Mouse (Mus musculus) left cerebral cortex, postnatal 25 days (tissue): ENCODE measurements around the gene Srcin1. TPM values are rescaled to one million over a fixed set of nuclear protein-coding genes. Genes with fewer than 3 reads are reported as not detected.

Experiments used
- DNase-seq, 2 experiments: peaks; one replicate each; pipeline ENCODE4 v3.0.0; 2022; ENCODE audit warnings: low spot score in 2 of 2, mixed read lengths in 1 of 2
- intact Hi-C: fragments of 180-260 bp; cut with DNase I; formaldehyde crosslinking; loops from one replicate; pipeline ENCODE4 v1.15.1; 2025
- total RNA-seq, 2 experiments: library from RNA; stranded (reverse); gene quantifications; 2 replicates each; pipeline ENCODE4 v1.2.3; 2021

Gene Srcin1
- total RNA-seq, 2 experiments from 2014 or later: 323 to 339 TPM

DNA sequence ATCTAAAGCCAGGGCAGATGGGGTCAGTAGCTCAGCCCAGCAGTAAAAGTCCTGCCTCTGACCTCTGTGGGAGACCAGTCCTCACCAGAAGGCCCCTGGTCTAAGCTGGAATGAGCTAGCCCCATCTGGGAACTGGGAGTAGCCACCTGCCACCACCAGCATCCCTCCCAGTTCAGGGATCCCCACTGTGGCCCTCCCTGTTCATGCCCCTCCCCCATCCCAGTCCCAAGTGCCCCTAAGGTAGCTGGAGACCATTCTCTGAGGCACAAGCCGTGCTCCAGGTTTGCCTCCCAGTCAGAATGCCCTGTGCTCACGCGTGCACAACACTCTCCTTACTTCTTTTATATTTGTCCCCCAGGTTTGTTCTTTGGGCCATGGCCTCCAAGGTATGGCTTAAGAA is 62.9 kb downstream of the Srcin1 start:
- DNase-seq: no peak
- intact Hi-C loops: no loop called here

DNA sequence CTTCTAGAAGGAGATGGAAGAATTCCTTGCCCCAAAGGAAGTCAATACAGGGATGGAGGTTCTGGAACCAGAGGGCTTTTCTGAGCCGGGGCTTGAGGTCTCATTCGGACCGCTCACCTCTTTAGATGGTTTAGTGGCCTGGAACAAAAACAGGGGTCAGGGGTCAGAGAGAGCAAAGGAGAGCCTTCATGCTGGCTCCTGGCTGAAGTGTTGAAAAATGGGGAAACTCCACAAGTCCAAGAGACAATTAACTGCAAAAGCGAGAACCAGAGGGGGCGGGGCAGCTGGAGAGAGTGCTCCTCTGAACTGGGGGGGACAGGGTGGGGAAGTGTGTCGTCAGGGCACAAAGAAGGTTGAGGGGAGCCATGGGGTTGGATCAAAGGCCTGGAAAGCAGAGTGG is 63.5 kb downstream of the Srcin1 start:
- intact Hi-C loops: no loop called here
- no peak for DNase-seq

DNA sequence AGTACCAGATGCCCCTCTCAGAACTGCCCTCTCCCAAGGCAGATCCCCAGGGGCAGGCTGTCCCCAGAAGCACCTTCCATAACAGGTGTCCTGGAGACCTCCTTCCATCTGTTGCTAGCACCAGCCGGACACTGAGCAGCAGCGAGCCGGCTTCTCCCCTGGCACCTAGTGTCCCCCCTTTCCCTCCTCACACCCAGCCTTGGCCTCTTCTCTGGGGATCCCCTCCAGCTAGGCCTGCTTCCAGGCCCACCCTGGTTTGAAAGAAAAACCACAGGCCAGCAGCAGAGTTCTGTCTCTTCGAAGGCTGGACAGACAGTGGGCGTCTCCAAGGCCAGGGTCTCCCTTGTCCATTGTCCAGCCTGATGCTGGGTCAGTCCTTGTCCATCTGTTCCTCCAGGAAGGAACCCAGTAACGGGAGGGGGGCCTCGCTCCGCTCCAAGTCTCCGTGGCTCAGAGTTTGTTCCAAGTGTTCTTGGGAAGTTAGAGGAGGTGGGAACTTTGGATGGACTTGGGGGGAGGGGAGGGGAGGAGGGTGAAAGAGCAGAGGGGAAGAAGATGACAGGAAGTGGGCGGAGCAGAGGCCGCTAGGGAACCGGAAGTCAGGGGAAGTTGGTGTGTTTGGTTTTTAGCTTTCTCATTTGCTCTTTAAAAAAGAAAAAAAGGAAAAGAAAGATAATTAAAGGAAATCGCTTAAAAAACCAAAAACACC is 64.2 kb downstream of the Srcin1 start:
- no peak for DNase-seq
- intact Hi-C loops: no loop called here

DNA sequence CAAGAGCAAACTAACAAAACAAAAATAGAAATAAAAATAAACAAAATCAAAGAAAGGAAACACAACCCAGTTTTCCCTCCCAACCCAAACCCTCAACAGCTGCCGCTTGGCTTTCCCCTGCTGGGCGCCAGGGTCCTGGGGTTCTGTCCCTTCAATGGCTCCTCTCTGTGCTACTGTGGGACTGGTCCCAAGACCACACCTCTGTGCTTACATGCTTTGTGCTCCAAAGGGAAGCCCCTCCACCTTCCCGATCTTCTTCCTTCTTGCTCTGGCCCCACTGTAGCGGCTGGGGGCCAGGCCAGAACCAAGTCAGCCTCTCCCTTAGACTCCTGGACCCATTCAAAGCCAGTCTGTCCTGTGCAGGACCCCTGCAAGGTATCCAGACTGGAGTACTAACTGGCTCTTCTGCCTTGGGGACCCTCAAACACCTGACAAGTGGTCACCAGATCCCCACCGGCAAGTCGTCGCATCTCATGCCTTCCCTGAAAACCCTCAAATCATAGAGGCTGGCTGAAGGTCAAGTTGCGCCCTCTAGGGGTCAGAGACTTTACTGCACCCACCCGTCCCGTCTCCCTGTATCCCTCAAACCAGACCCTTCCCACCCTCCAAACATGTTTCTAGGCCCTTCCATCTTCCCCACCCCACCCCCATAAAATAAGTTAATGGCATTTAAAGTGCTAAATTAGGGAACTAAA is 64.9 kb downstream of the Srcin1 start:
- DNase-seq: peak in 1 of 2 experiments; percentile 55
- intact Hi-C loops: no loop called here

DNA sequence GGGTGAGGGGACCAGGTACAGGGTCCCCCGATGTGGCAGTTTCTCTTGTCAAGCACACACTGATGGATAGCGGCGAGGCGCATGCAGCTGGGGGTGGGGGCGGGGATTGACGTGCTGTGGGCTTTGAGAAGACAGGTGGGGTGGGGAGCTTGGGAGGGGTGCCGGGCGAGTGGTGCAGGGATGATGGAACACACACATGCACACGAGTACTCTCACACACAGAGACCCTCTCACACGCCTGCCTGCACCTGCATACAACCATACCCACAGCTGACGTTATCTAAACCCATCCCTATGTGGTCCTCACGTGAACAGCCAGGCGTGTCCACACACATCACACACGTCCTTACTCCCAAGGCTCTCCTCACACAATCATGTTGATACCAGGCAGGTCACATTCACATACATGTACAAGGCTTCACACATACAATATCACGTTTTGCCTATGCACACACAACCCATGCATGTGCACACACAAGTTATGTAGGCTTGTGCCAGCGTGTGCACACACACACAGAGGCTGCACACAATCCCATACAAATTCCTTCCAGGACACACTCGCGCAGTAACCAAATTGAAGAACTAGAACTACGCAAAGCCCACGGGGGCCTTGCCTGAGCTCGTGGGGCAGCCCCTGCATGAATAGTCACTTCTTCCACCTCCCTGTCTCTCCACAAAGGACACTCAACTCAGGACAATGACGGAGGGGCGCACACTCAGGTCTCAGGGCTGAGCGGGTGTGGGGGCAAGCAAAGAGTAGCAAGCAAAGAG is 66.1 kb downstream of the Srcin1 start:
- no peak for DNase-seq
- intact Hi-C loops: no loop called here

DNA sequence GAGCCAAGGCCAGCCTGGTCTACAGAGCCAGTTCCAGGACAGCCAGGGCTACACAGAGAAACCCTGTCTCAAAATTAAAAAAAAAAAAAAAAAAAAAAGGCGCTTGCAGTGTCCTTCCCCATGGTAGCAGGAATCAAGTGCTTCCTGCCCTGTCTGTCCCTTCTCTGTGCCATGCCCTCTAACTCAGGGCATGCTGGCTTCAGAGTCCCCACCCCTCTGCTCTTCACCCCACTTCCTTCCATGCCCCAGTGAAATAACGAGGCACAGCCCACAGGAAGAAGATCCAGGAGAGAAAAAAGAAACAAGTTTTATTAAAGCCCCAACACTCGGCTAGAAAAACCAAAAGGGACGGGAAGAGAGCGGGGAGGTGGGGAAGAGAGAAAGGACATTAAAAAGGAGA is 66.9 kb downstream of the Srcin1 start:
- intact Hi-C loops: no loop called here
- no peak for DNase-seq

DNA sequence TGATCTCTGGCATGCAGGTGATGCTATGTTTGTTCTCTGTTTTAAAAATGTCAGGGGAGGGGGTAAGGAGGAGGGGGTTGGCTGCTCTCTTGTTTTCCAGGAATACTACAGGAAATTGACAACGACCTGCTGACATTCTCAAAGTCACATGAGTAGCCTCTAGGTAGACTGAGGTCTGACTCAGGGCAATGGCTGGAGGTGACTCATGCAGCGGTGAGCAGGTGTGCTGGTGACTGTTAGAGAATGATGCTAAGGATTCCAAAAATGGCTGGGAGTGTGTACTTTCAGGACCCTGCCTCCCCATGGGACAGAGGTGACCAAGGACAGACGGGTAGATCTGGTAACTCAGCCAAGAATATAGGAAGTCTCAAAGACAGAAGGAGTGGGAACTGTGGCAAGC is 67.8 kb downstream of the Srcin1 start:
- DNase-seq: no peak

DNA sequence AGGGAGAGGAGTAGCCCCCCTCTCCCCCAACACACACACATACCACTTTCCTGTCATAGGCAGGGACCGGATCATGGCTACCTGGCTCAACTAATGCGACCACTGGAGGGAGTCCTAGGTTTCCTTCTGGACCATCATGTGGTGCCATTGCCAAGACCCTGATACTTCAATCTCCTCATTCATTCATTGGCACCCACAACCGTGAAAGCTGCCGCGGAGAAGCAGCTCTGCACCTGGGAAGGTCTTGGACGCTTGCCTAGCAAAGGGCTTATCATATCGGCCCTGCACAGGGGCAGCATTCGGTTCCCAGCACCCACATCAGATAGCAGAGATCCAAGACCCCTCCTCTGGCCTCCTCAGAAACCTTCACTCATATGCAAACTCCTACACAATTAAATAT is 69.7 kb downstream of the Srcin1 start:
- intact Hi-C loops: no loop called here

More for the DNA sequence above, 67.8 kb downstream of the Srcin1 start:
- intact Hi-C loops: no loop called here

DNA sequence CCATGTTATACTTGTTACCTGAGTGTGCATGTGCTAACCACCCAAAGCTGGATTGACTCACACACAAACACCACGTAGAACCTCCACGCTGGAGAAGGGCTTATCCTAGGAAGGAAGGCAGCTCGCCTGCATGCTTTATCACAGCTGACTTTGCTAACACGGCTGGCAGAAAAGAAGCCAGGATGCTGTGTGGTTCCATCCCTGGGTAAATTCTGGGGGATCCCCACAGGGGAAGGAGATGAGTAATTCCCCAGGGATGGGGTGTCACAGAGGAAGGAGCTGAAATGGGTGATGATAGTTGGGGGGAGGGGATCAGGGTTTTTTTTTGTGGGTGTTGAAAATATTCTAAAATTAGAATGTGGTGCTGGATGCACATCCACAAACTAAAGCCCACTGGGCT is 70.2 kb downstream of the Srcin1 start:
- peak in 1 of 2 experiments; percentile 57 for DNase-seq
- intact Hi-C loops: no loop called here

More for the DNA sequence above, 69.7 kb downstream of the Srcin1 start:
- DNase-seq: no peak

DNA sequence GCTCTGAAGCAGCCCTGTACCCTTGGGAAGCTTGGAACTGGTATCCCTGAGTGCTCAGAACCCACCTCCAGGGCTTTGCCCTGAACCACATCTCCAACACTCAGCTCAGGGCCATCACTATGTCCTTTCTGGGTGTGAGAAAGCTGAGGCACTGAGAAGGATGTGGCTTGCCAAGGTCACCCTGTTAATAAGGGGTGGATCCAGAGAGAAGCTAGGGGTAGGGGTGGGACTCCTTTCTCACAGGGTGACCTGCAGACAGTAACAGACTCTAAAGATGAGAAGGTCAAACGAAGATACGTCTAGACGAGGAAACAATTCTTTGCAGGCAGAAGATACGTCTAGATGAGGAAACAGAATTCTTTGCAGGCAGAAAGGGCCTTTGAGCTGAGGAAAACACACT is 73.1 kb downstream of the Srcin1 start:
- intact Hi-C loops: loop anchor here (5.0 kb wide), 1 partner anchor 119 kb away; no protein-coding TSS in a partner anchor
- no peak for DNase-seq

DNA sequence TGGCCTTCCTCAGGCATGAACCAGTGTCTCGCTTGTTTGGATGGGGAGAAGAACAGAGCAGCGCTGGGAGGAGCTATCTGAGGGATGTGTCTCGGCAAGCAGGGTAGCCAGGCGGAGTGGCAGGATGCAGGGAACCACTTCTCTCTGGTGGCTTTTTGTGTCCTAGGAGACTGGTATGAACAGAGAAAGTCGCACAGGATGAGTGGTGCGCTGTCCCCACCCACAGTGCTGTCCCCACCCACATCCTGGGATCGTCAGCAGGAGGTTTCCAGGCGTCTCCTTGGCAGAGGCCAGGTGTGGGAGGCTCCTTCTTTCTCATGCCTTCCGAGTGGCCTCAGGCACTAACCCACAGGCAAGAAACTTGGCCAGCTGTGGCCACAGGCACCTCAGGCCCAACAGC is 73.6 kb downstream of the Srcin1 start:
- DNase-seq: peak in 1 of 2 experiments; percentile 84
- intact Hi-C loops: loop anchor here (5.0 kb wide), 1 partner anchor 120 kb away; no protein-coding TSS in a partner anchor

DNA sequence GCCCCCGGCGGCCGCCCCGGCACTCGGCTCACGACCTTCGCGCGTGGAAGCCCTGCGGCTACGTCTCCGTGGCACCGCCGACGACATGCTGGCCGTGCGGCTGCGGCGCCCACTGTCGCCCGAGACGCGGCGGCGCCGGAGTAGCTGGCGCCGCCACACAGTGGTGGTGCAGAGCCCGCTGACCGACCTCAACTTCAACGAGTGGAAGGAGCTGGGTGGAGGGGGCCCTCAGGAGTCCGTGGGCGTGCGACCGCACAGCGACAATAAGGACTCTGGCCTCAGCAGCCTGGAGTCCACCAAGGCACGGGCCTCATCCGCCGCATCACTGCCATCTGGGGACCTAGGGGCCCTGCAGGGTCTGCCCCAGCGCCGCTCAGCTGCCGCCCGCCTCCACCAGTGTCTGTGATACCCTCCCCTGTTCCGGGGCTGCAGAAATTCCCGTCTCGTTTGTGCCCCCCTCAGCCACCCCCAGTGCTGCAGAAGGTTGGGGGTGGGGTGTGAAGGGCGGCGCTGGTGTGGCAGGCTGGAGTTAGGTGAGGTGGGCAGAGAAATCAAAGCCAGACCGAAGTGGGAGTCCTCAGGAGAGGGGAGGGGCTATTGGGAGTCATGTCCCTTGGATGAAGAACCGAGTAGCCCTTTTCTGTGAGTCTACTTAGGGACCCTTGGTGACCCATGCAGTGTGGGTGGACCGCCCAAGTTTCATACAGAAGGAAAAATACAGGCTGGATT is 75.1 kb downstream of the Srcin1 start:
- DNase-seq: no peak
- intact Hi-C loops: loop anchor here (5.0 kb wide), 1 partner anchor 121 kb away; no protein-coding TSS in a partner anchor

DNA sequence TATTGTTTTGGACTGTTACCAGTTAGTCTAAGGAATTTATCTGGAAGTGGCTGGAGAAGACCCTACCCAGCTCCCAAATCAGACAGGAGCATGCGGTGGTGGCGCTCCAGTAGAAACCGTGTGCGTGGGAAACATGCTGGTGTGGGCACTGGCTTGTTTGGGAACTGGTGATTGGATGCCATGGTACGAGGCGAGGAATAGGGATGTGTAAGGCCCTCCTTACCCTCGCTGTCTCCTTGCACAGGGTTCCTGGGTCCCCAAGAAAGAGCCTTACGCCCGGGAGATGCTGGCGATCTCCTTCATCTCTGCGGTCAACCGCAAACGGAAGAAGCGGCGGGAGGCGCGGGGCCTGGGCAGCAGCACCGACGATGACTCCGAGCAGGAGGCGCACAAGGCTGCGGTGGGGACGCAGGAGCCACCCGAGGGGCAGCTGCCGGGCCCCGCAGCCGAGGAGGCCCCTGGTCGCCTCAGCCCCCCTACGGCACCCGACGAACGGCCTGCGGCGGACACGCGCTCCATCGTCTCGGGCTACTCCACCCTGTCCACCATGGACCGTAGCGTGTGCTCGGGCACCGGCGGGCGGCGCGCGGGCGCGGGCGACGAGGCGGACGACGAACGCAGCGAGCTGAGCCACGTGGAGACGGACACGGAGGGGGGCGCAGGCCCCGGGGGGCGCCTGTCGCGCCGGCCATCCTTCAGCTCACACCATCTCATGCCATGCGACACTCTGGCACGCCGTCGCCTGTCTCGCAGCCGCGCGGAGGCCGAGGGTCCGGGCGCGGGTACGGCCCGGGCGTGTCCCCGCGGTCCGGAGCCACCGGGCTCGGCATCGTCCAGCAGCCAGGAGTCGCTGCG is 75.9 kb downstream of the Srcin1 start, which contains the start of gene 4933428G20Rik:
TSS of gene 4933428G20Rik (minus strand) at position 476 of the 855 bp plus-strand sequence.
- intact Hi-C loops: loop anchor here (5.0 to 10.0 kb wide), 2 partner anchors 122 to 195 kb away; no protein-coding TSS in a partner anchor
- DNase-seq: peak in 1 of 2 experiments; percentile 62

DNA sequence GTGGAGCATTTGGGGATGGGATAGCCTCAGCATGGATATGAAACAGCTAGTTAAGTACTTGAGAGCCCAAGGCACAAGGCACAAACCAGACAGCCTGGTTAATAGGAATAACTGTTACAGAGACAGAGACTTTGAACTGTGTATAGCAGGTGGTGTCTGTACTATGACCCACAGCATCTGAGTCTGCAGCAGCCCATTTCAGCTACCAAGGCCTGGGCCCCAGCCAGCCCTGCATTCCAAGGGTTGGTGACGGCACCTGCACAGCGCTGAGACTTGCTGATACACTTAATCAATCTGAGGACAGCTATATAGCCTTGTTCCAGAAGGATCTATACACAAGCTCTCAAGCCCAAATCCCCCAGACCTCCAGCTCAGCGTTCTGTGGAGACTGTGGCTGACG is 78.4 kb downstream of the Srcin1 start:
- intact Hi-C loops: loop anchor here (10.0 kb wide), 1 partner anchor 197 kb away; no protein-coding TSS in a partner anchor
- DNase-seq: no peak

DNA sequence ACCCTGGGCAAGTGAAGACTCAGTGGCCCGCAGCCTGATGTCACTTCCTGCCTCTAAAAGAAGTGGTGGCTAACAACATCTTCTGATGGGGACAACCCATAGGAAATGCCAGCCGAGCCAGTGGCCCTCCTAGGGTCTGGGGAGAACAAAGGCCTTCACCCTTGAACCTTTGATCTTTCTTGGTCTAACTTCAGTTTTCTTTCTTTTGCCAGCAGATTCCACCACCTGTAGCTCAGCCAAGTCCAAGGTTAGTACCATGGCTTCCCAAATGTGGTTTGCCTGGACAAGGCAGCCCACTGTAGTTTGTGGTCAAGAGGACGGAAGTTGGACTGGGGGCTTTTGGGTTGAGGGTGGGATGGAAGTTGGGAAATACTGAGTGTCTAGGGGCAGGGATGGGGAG is 83.2 kb downstream of the Srcin1 start:
- DNase-seq: no peak
- intact Hi-C loops: loop anchor here (10.0 kb wide), 1 partner anchor 202 kb away; no protein-coding TSS in a partner anchor

DNA sequence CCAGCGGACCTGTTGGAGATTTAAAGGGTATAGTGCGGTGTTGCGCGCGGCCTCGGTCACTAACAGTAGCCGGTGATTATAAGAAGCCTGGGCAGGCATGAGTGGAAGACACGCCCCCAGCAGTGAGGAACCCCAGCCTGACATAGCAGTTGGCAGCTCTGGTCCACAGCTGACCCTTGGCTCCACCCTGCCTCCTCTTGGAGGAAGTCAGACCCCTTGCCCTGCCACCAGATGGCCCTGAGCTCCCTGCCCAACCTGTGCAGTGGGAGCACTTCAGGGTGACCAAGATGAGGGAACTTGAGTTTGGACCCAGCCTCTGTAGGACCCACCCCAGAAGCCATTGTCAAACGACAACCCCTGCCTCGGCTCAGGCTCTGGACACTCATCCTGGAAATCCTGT is 84.3 kb downstream of the Srcin1 start:
- intact Hi-C loops: loop anchor here (10.0 kb wide), 1 partner anchor 203 kb away; no protein-coding TSS in a partner anchor
- DNase-seq: no peak

DNA sequence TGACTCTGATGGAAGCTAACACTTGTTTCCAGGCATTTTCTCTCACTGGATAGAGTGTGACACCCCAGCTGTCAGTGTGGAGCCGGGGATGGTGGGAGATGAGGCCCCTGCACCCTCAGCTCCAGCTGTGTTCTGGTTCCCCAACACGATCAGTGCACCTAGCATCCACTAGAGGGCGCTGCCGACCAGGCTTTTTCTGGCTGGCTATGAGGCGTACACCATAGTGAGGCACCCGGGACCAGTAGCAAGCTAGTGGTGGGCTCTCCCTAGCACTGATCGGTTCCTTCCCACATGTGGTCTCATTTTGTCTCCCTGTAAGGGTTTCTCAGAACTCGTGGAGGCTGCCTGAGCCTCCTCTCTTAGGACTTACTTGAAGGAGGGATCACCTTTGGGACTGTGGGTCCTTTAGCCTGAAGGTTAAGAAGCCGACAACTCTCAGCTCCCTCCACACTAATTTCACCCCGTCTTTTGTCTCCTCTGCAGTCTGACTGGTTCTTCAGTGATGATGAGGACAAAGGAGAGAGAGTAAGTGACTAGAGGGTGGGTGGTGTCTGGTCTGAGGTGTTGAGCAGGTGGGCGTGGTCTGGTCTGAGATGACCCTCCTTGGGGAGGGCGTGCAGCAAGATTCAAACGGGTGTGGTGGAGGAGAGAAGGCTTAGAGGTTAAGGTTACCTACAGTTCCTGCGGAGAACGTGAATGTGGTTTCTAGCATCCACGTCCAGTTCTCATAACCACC is 86.2 kb downstream of the Srcin1 start:
- intact Hi-C loops: loop anchor here (2.0 to 10.0 kb wide), 2 partner anchors 133 to 205 kb away; no protein-coding TSS in a partner anchor
- DNase-seq: peak; percentile 74 to 75

DNA sequence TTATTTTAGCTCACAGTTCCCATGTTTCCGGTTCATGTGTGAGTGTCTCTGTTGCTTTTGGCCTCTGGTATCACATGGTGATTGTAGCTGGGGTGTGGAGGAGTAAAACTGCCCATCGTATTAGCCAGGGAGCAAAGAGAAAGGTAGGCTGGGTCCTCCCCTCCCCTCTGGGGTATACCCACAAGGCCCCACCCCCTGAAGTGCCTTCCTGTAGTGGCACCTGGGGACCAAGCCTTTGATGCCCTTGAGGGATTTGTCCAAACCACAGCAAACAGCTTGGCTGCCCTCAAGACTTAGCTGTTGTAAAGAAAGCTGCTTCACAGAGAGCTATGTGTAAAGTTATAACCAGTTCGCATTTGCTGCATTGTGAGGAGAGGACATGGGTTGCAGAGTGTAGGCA is 88.3 kb downstream of the Srcin1 start:
- intact Hi-C loops: loop anchor here (2.0 kb wide), 1 partner anchor 135 kb away; no protein-coding TSS in a partner anchor
- no peak for DNase-seq
